Mouse (Mus musculus): Measurements from ENCODE around the gene Ube2o.

Ube2o gene

DNA sequence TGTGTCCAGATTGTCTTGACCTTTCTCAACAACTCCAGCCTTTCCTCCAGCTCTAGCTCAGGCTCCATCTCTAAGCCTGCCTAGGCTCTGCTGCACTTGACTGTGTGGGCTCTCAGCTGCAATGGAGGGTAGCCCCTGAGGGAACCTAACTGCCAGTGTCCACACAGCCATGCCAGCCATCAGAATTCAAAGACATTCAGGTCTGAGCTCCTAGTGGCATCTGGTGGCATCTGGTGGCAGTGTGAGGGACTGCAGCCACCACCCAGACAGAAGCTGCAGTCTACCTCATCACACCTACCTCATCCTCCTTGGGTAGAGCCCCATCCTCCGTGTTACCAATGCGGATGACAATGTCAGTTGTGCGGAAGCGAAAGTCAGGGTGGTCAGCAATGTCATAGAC is 38.1 kb downstream of the Ube2o start:
- DNase-seq (ENCODE audit: low spot score in 2 of 2): peak in 1 of 2 experiments; percentile 16

DNA sequence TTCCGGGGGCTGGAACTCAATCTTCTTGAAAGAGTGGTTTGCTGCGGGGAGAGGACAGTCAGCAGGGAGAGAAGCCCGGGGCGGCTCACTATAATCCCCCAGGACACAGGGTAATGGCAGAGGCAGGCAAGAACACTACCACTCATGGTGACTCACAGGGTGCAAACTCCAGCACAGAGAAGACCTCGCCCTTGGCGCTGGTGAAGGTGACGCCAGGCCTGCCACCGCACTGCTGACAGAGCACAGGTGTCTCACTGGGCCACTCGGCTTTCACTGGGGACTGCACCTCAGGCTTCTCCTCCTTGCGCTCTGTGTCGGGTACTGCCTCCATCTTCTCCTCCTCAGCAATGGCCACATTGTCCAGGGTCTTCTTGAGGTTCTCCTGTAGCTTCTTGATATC is 40.1 kb downstream of the Ube2o start:
- no peak for DNase-seq (ENCODE audit: low spot score in 2 of 2)

DNA sequence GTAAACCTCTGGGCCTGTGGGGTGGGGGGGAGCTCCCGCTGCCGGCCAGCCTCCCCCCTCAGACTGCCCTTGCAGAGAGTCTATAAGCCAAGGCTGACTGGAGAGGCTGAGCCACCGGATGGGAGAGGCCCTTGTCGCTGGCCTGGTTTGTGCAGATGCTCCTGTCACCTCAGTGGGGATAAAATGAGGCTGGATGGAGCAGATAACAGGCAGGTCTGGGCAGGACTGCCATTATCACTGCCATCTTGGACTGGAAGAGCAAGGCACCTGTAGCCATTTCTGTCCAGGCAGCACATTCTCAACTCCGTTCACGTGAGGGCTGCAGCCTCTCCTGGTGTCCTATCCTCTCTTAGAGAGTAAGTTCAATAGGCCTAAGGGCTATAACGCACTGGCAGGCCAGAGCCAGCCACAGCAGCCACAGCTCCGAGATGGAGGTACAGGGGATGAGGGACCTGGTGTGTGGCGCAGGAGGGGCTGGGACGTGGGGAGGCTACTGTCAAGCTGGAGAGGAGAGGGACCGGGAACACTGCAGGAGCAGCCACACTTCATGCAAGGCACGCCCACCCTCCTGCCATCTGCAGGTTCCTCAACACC is 43.0 kb downstream of the Ube2o start:
- no peak for DNase-seq (ENCODE audit: low spot score in 2 of 2)

DNA sequence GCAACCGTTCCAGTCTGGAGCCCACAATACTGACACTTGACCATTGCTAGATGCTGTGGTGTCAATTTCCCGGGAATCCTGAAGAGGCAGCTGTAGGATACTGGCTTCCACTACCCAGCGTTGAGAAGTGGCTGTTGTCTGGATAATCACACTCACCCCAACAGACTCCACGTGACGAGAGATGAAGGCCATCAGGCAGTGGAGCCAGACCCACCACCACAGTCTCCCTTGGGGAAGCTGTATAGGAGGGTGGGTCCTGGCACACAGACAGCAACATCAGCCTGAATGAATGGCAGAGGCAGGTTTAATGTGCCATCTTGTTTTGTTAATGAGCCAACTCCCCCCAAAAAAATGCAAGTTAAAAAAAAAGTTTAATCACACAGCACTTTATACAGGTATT is 43.9 kb downstream of the Ube2o start:
- no peak for DNase-seq (ENCODE audit: low spot score in 2 of 2)

DNA sequence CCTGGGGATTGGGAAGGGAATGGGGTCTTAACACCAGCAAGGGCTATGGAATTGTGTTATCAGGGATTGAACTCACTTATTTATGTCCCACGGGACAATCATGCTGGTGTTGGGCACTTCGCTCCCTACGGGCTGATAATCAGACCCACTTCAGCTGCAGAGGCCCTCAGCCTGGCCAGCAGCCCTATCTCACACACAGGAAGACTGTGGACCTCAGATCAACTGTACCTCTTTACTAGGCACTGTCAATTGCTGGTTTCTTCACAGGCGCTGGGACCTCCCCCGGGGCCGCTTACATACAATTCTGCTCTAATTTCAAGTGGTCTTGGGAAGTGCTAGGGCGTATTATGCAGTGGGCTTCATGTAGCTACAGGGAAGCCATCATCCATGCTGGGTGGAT is 44.6 kb downstream of the Ube2o start:
- no peak for DNase-seq (ENCODE audit: low spot score in 2 of 2)

DNA sequence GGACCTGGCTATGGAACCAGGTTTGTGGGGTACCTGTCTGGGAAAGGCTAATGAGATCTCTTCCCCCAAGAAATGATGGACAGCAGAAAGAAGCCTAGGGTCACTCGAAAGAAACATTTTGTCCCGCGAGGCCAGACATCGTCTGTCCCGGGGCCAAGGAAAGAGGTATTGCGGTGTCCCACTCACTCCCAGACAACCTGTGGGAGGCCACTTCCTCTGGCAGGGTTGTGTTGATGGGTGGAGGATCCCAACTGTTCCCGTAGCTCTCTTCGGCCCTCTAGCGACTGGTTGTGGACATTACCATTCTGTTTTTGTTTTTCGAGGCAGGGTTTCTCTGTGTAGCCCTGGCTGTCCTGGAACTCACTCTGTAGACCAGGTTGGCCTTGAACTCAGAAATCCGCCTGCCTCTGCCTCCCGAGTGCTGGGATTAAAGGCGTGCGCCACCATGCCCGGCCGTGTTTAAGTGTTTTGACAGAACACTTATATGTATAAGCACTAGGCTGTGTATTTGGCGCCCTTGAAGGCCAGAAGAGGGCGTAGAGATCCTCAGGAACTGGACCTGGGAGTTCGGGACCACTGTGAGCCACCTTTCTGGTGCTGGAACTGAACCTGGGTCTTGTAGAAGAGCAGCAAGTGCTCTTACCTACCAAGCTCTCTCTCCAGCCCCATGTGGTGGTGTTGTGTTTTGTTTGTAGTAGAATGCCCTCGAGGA is 46.9 kb downstream of the Ube2o start:
- DNase-seq (ENCODE audit: low spot score in 2 of 2): peak in 1 of 2 experiments; percentile 39

DNA sequence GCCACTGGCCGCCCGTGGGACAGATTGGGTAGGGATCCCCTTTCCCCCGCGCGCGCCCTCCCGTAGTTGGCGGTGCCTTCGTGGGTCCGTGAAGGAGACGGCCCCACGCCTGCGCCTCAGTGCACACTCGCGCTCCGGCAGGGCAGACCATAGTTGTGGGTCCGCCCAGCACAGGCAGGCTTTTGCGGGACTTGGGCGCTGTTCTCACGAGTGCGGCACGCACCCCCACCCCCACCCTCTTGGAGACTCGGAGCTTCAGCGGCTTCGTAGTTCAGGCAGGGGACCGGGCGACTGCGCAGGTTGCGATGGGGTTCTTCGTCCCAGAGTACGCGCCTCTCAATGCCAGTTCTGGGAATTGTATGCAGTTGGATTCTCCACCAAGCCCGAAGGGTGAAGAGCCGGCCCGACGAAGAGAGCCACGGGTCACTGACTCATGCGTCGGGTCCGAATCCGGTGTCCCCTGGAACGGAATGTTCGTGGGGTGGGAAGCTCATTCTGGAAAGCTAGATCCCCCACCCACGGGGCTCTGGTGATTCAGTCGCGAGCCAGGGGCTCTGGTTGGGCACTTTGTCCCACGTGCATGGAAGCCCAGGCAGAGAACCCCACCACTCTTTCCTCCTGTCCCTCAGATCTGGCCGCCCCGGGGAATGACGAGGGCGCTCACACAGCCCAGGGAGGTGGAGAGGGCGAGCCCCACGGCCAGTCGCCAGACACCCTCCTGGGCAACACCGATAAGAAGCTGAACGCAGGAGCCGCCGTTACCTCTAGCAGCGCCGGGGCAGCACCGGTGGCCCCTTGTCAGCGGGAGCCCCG is 47.7 kb downstream of the Ube2o start:
- DNase-seq (ENCODE audit: low spot score in 2 of 2): peak in 1 of 2 experiments; percentile 19

DNA sequence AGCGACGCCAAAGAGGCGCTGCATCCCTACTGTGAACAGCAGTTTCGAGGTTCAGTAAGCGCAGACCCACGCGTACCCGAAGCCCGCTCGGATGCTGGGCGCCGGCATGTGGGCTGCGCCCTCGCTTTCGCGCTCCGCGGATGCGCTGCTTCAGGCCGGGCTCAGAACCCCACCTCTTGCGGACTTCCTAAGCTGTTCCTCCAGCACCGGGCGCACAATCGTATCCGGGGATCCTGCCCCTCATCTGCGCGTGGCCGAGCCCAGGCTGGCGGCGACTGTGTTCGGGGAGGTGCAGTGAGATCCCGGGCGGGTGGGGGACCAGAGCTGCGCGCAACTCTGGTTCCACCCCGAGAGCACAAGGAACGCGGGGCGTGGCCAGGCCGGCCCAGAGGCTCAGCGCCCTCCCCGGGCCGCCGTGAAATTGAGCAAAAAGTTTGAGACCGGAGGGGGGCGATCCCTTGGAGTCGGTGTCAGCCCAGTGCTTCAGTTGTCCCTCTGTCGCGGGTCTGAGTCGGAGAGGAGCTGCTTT is 48.4 kb downstream of the Ube2o start:
- peak in 1 of 2 experiments; percentile 27 for DNase-seq (ENCODE audit: low spot score in 2 of 2)

DNA sequence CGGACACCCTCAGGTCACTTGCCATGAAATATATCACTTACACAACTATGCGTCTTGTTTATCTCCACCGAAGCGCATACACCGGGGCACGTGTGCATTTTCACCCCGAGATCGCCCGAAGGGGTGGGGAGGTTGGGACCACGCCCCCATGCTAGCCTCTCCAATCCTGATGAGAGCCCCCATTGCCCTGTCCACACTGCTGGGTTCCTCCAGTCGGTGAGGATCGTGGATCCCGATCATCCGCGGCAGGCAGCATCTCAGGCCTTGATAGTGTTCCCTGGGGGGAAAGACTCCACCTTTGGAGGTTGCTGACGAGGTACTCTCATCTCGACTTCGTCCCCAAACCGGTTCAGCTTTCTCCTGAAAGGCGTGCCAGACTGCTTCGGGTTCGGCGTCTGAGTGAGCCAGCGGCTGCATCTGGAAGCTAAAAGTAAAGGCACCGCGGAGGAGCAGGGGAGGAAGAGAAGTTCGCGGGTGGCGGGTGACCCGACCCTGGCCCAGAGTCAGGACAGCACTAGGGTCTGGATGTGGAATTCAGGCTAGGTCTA is 48.9 kb downstream of the Ube2o start:
- peak in 1 of 2 experiments; percentile 15 for DNase-seq (ENCODE audit: low spot score in 2 of 2)

DNA sequence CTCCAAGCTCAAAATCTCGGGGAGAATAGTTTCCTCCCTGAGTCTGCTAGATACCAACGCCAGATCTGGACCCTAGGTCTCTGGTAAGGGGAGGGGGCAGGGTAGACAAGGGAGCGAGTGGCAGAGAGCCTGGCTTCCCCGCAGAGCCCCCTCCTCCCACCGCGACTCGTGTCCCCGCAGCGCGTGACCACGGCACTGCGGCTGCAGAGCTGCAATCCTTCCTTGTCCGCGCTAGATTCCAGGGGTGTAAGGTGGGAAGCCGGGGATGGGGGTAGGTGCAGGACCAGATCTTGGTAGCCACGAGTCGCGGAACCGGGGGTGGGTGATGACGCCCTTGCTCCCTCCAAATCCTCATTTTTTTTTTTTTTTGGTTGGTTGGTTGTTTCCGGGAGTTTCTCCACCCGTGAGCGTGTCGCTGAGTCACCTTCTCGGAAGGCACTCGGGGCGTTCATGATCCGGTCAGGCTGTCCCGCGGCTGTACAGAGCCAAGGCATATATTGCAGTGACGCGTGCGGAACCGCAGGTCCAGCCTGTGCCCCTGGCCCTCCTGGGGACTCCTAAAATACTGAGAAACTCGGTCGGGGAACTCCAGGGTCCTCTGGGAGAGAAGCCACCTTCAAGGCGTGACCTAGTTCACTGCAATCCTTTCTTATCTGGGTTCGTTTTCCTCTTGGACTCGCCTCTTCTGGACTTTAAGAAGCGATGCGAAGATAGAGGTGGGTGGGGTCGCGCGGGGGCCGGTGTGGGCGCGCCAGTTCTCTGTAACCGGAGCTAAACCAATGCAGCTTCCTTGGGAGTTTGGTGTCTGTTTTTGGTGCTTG is 49.7 kb downstream of the Ube2o start:
- peak in 1 of 2 experiments; percentile 13 for DNase-seq (ENCODE audit: low spot score in 2 of 2)

DNA sequence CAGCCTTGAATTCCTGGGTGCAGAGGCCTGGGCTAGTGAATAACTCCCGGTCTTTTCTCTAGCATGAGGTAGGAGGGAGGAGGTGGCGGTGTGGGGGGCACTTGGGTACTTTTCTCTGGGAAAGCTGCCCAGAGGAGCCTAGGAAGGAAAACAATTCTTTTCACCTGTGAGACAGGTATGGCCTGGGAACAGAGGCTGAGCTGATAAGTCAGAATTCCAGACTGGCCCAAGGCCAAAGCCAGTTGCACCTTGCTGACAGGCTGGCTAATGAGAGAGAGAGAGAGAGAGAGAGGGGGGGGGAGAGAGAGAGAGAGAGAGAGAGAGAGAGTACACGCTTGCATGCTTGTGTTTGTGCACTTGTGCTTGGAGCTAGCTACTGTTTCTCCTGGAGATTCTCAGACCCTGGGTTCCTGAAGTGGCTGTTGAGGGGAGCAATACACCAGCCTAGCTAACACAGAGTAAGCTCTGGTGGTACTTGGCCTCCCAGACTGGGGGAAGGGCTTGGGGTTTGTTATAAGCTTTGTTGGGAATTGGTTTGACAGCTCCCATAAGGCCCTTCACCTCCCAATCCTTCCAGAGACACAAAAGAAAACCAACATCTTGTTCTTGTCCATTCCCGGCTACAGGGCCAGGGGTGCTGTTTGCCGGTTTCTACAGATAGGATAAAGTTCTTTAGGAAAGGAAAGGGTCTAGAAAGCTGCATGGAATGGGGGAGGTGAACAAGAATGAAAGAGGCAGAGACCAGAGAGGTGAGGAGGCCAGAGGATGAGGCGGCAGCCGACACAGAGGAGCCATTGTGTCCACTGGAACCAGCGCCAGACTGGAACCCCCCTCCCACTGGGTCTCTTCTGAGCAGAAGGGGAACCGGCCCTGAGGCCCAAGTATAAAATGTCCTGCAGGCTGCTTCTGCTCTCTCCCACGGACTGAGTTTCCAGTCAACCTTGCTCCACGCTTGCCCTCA is 50.8 kb downstream of the Ube2o start, which contains the start of gene Sphk1:
Sphk1 (plus strand) TSS at position 739 of the 961 bp plus-strand sequence.
- no peak for DNase-seq (ENCODE audit: low spot score in 2 of 2)

DNA sequence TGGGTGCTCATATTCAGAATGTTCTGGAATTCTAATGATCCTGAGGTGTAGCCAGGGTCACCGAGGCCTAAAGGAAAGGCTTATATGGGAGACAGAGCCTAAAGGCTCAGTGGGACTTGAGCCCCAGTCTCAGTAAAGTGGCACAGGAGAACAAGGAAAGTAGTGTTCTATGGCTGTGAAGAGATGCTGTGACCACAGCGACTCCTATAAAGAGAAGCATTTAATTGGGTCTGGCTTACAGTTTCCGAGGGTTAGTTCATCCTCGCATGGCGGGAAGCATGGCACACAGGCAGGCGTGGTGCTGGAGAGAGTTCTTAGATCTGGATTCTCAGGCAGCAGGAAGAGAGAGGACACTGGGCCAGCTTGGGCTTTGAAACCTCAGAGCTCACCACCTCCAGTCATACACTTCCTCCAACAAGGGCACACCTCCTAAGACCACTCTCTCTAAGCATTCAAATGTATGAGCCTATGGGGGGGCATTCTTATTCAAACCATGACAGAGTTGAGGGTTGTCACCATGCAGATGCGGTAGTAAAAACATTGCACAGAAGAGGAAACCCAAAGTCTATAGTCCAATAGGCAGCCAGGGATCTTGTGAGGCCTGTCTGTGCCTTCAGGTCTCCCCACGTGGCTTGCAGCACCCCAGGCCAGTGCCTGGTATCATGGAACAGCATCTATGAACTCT is 52.5 kb downstream of the Ube2o start:
- no peak for DNase-seq (ENCODE audit: low spot score in 2 of 2)

DNA sequence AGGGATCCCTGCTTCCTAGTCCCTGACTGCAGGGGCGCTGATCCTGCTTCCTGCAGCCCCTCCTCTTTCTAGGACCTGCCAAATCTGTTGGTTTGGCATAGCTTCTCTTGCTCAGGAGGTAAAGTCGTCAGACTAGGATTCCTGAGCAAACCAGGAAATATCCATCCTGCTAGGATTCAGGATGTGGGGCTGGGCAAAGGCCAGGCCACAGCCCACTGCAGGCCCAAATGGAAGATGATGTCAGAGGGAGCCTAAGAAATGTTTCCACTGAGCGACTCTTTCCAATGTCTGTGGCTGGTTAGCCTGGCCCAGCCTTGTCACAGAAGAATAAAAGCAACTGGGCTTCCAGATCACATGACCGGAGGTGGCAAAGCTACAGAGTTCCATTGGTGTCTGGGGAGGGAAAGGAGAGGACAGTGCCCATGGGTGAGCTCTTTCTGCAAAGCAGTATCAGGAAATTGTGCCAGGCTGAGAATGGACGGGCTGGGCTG is 57.5 kb downstream of the Ube2o start:
- DNase-seq (ENCODE audit: low spot score in 2 of 2): no peak

DNA sequence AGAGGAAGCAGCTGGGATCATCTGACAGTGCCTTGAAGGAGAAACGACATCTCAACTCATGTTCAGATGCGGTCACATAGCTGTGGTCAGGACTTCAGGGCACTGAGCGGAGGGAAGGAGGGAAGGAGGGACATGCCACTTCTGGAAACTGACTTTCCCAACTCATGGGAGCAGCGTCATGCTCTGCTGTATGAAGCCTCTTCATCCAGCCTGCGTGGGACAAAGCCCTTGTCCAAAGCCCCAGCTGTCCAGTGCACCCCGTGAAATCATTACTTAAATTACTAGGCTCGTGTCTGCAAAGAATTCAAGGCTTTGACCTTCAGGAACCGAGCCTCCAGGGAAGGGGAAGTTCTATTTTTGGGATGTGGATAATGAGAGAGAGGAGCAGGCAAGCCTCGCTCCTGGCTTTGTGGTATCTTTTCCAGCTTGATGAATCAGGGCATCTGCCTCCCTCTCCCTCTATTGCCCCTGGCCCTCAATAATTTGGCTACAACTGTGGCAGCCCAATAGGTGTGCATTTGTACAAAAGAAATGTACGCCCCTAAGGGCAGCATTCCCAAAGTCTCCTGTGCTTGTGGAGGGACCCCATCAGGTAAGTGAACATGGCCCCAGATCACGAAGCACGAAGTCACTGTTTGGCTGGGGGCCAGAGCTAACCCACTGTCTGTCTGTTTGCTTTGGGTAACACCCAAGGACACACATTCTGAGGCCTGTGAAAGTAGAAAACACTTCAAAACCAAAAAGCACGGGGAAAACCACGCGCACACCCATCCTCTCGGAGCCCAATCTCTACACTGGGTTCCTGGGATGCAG is 58.2 kb downstream of the Ube2o start:
- DNase-seq (ENCODE audit: low spot score in 2 of 2): no peak

DNA sequence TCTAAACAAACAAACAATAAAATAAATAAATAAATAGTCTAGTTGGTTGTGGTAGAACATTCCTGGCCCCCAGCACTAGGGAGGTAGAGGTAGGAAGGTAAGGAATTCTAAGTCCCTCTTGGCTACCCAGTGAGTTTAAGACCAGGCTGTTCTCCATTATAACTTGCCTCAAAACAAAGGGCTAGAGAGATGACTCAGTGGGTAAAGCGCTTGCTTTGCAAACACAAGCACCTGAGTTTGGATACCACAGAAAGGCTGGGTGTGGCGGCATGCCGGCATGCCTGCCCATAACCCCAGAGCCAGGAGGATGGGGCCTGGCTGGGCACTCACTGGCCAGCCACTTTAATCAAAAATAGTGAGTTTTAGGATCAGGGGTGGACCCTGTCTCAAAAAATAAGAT is 59.2 kb downstream of the Ube2o start:
- DNase-seq (ENCODE audit: low spot score in 2 of 2): no peak

DNA sequence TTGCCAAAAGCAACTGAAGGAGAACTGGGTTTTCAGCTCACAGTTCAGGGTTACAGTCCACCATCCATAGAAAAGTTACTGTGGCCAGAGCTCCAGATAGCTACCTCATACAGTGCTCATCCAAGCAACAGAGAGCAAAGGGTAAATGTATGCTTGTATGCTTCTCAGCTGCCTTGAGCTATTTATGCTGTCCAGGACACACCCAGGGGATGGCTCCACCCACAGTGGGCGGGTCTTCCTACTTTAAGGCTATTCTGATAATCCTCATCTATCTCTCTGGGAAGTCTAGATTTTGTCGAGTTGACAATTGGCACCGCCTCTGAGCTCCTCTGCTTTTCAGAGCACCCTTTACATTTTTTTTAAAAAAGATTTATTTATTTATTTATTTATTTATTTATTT is 60.1 kb downstream of the Ube2o start:
- no peak for DNase-seq (ENCODE audit: low spot score in 2 of 2)

DNA sequence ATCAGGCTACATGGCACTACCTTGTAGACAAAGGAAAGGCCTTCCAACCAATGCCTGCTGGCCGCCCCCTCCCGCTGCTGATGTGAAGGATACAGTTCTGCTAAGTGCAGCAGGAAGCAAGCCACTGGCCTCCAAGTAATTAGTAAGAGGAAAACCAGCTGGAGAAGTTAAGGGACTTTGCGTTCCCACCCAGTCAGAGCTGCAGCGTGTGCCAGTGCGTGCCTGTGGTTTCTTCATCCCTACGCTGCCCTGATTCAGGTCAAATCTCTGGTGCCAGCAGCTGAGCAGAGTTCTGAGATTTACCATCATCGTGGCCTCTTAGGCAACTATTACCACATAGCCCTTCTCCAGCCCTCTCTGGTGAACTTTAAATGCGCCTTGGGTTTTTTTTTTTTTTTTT is 62.8 kb downstream of the Ube2o start:
- no peak for DNase-seq (ENCODE audit: low spot score in 2 of 2)

DNA sequence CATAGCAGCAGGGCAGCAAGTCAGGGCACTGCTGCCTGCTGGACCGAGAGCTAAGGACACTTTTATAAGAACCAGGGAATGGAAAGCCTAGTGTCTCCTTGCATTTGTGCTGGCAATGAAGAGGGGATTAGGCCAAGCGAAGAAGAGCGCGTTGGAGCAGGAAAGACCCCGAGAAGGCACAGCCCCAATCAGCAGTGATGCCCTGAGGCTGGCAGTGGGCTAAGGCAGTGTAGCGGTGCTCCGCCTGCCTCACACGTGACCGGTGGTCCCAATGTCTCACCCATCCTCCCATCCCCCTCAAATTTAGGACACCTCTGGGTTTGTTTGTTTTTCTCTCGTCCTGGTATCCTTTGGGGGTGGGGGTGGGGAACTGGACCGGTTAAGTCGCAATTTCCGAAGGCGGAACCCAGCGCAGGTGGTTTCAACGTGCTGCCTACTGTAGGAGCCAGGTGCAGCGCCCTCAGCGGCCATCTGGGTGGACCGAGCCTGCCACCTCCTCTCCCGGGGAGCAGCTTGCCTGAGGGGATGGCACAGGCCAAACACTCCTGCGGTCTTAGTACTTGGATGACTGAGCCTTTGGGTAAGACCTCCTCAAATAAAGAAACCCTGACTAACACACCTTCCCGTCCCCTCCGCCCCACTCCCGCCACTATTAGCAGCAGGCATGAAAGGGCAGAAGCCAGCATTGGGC is 65.8 kb downstream of the Ube2o start:
- no peak for DNase-seq (ENCODE audit: low spot score in 2 of 2)

All from natural killer cell, adult 2 months (primary cell).